Mouse (Mus musculus) ES-E14 (cell line): ENCODE results near the gene Sec63.

ENCODE experiments used
- CHD2 ChIP-seq: IDR thresholded peaks from 2 replicates; pipeline ENCODE4 v1.6.1; 2014; ENCODE audit warnings: mild to moderate bottlenecking, low read depth, low read length, inconsistent platforms
- MAFK ChIP-seq: IDR thresholded peaks from 2 replicates; pipeline ENCODE4 v1.6.1; 2014; ENCODE audit warnings: mild to moderate bottlenecking, low read depth, low read length, inconsistent platforms; ENCODE audit not compliant: insufficient read depth
- ZC3H11A ChIP-seq: IDR thresholded peaks from 2 replicates; pipeline ENCODE4 v1.6.1; 2012; ENCODE audit warnings: low read depth, mild to moderate bottlenecking, inconsistent platforms, low read length, borderline replicate concordance
- ZNF384 ChIP-seq: IDR thresholded peaks from 2 replicates; pipeline ENCODE4 v1.6.1; 2012; ENCODE audit warnings: low read depth, low read length, inconsistent platforms

DNA sequence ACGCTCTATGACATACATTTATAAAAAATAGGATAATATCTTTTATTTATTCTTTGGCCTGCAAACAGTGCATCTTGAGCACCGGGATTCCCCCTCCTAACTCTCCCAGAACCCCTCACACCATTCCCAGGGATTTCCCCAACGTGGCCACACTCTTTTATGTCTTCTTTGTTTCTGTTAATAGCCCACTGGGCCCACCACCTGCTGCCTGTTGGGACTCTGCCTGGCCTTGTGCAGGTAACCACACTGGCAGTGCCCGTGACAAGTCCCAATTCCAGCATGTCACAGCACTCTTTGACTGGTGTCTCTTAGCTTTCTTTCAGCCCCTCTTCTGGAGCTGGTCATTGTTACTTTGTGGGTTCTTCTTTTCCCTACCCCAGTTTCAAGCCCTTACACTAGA, 93.5 kb downstream of the Sec63 start:
- no peak for TF ChIP-seq CHD2
- TF ChIP-seq MAFK, result no peak
- no peak for TF ChIP-seq ZNF384
- no peak for TF ChIP-seq ZC3H11A
